Mouse (Mus musculus): ENCODE data around the gene Nemp1. TPM values are rescaled to one million over a fixed set of nuclear protein-coding genes. Genes with fewer than 3 reads are reported as not detected.

Nemp1 gene
- total RNA-seq, 2 experiments from 2014 or later: 1.5 to 2.1 TPM

GRCm38 (mm10) chr10:127658076-127658475, 8.6 kb upstream of the Nemp1 start:
- H3K4me3 ChIP-seq: no peak overlapping the region
- no peak overlapping the region for H3K27ac ChIP-seq
- no peak for DNase-seq
- intact Hi-C loops (cut with DNase I): no loop called here
- TF ChIP-seq CTCF (IDR thresholded peaks at IDR 0.05): no peak

GRCm38 (mm10) chr10:127659551-127659950, 7.2 kb upstream of the Nemp1 start:
- TF ChIP-seq CTCF (IDR thresholded peaks at IDR 0.05): no peak
- Histone ChIP-seq H3K27ac (no peak overlapping the region; the same call in 1 of the 2 replicates), H3K4me3 (no peak overlapping the region)
- intact Hi-C loops (cut with DNase I): no loop called here
- DNase-seq: peak; percentile 17

DNA sequence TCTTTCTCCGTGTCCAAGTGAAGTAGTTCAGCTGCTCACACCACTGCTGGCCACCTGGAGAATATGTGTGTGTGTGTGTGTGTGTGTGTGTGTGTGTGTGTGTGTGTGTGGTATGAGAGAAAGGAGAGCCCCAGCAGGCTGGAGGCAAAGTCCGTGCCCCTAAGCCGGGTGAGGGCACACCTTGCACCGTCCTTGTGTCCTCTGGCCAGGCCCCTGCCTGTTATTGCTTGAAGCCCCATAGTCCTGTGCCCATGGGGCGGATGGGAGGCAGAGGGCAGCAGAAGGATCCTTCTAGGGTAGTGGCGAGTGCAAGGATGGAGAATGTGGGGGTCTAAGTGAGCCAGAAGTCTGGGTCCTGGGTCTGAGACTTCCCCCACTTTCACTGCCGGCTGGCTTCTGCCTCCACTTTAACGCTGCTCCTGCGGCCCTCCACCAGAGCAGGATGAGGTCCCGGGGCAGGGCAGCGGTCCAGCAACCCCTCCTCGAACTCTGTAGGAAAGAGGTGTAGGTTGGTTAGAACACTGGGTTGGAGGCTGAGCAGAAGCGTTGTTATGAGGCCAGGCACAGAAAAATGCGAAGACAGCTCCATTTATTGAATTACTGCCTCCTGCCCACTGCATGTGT, 5.3 kb upstream of the Nemp1 start:
- no peak for TF ChIP-seq CTCF (IDR thresholded peaks at IDR 0.05)
- Histone ChIP-seq H3K27ac (peak overlapping the region; percentile 84), H3K4me3 (peak overlapping the region; percentile 64)
- intact Hi-C loops (cut with DNase I): no loop called here
- peak; percentile 31 for DNase-seq

DNA sequence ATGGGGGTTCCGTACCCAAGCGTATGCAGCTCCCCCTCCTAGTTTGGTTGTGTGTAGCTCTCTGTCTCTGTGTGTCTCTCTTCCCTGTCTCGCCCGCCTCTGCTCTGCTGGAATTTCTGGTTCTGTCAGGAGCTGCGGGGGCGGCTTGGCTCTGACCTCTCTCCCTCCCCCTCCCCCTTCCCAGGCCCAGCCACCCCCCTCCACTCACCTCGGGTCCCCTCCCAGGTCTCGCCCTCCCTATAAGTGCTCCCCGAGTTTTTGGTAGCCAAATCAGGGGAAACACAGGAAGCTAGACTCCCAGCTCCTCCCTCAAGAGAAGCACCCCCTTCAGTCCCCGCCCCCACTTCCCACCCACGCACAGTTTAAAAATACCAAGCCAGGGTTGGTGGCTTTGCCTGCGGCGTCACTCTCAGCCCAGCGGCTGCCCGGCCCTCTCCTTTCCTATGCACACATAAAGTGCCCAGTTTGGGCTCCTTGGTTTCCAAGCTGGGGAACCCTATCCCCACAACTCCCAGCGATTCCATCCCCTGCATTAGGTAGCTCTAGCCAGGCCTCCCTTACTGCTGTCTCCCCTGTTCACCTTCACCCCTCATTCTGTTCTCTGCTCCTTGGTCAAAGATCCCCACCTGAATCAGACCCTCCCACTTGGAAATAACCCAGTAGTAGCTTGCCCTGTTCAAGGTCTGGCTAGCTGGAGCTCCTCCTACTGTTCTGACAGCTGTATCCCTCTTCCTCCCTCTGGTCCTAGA, 4.6 kb upstream of the Nemp1 start:
- TF ChIP-seq CTCF (IDR thresholded peaks at IDR 0.05): no peak
- DNase-seq: peak; percentile 70
- Histone ChIP-seq H3K27ac (peak overlapping the region; percentile 84), H3K4me3 (peak overlapping the region; percentile 64)
- intact Hi-C loops (cut with DNase I): no loop called here

DNA sequence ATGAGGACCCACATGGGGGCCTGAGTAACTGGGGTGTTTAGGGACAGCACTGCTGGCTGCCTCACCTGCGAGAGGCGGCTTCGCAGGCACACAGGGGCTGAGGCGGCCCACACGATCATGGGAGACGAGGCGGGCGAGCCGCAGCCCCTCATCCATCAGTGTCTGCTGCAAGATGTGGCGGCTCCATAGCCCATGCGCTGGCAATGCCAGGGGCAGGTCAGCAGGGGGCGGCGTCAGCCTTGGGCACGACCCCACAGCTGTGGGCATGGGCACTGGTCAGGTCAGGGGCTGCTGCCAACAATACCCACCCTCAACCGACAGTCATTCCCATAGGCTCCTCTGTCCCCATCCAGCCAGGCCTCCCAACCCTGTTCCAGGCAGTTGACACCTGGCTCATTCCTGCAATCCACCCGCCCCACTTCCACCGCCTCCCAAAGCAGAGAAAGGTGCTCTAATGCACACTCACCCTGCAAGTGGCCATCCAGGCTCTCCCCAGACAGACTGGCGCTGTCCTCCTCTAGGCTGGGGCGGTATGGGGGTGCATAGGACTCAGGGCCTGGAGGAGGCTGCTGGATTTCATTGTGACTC, 3.9 kb upstream of the Nemp1 start:
- Histone ChIP-seq H3K4me3 (peak overlapping the region; percentile 64), H3K27ac (peak overlapping the region; percentile 84)
- peak; percentile 52 for DNase-seq
- TF ChIP-seq CTCF (IDR thresholded peaks at IDR 0.05): peak; percentile 29
- intact Hi-C loops (cut with DNase I): no loop called here

DNA sequence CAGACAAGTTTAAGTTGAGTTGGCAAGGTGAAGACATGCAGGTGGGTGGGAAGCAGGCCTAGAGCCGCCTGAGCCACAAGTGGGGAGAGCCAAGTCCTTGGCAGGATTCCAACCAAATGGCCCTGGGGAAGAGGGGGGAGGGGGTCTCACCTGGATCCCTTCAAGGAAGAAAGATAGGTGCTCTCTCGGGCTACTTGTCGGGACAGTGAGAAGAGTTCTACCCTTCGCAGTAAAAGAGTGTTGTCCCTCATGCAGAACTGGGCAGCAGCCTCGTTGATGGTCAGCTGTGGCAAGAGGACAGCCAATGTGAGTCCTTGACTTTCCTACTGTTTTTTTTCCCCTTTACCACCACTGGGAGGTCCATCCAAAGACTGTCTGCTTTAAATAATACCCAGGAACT, 3.1 kb upstream of the Nemp1 start:
- peak overlapping the region; percentile 95 for H3K27ac ChIP-seq
- H3K4me3 ChIP-seq: no peak overlapping the region; the same call in 1 of the 2 replicates
- intact Hi-C loops (cut with DNase I): no loop called here
- no peak for DNase-seq
- no peak for TF ChIP-seq CTCF (IDR thresholded peaks at IDR 0.05)

GRCm38 (mm10) chr10:127664166-127664565, 2.5 kb upstream of the Nemp1 start:
- TF ChIP-seq CTCF (IDR thresholded peaks at IDR 0.05): no peak
- peak overlapping the region; percentile 76 for H3K4me3 ChIP-seq
- DNase-seq: no peak
- intact Hi-C loops (cut with DNase I): no loop called here
- H3K27ac ChIP-seq: peak overlapping the region; percentile 95

DNA sequence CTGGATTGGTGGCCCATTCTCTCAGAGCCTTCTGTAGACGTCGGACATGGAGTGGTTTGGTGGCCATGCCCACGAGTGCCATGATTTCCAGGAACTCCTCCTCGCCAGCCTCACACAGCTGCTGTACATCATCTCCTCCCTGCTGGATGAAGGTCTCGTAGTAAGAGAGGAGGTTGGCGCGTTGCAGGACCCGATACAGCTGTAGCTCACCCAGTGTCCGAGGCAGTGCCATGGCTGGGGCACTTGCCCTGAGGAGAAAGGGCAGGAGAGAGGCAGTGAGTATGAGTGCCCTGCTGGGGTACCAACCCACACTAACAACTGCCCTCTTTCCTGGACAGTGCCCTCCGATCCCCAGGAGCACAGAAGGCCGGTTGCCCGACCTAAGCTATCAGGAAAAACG, 1.8 kb upstream of the Nemp1 start:
- TF ChIP-seq CTCF (IDR thresholded peaks at IDR 0.05): no peak
- Histone ChIP-seq H3K4me3 (peak overlapping the region; percentile 76), H3K27ac (peak overlapping the region; percentile 95)
- intact Hi-C loops (cut with DNase I): no loop called here
- DNase-seq: no peak

- Histone ChIP-seq H3K4me3 (peak overlapping the region; percentile 76), H3K27ac (peak overlapping the region; percentile 95)
- no peak for DNase-seq
- intact Hi-C loops (cut with DNase I): no loop called here
- no peak; the same call in 1 of the 2 replicates for TF ChIP-seq CTCF (IDR thresholded peaks at IDR 0.05)
Measured at GRCm38 (mm10) chr10:127665366-127666181, 1.1 kb upstream of the Nemp1 start.

- DNase-seq: peak; percentile 94
- peak overlapping the region; percentile 95 for H3K27ac ChIP-seq
Measured at GRCm38 (mm10) chr10:127667269-127668092, 780 bp downstream of the Nemp1 start.

GRCm38 (mm10) chr10:127668093-127669050, 1.7 kb downstream of the Nemp1 start, which contains the start of gene Nab2:
TSS of gene Nab2 (minus strand) at chr10:127668568.
- TF ChIP-seq CTCF (IDR thresholded peaks at IDR 0.05): peak; percentile 9; the same call in 1 of the 2 replicates
- Histone ChIP-seq H3K4me3 (peak within 1 kb of the TSS; percentile 76), H3K27ac (peak within 1 kb of the TSS; percentile 95)
- DNase-seq: peak; percentile 87
- intact Hi-C loops (cut with DNase I): no loop called here

More at GRCm38 (mm10) chr10:127667269-127668092, 780 bp downstream of the Nemp1 start:
- H3K4me3 ChIP-seq: peak overlapping the region; percentile 76
- intact Hi-C loops (cut with DNase I): no loop called here
- TF ChIP-seq CTCF (IDR thresholded peaks at IDR 0.05): no peak

All from gastrocnemius, adult 2 months (tissue).